Mouse (Mus musculus) olfactory bulb, adult 2 months (tissue): Measurements from ENCODE around the gene Ptprf.

ENCODE experiments used
- CTCF ChIP-seq: fragments of 200-500 bp; IDR thresholded peaks from 2 replicates; pipeline ENCODE4 v1.5.1; 2012; ENCODE audit warnings: low read depth, mild to moderate bottlenecking, low read length, moderate library complexity; ENCODE audit not compliant: insufficient read depth
- POLR2A ChIP-seq: fragments of 200-500 bp; IDR thresholded peaks from 2 replicates; pipeline ENCODE4 v1.6.1; 2012; ENCODE audit warnings: mild to moderate bottlenecking, low read depth, low read length, moderate library complexity; ENCODE audit not compliant: insufficient read depth

- TF ChIP-seq CTCF (no peak), POLR2A (no peak)
Measured at GRCm38 (mm10) chr4:118281444-118282181, 9.6 kb downstream of the Ptprf start.
